Mouse (Mus musculus): Measurements from ENCODE around the gene Ndufs5.

- peak in 1 of 3 experiments; percentile 14; a peak in 3 of 6 replicates for TF ChIP-seq CTCF (IDR thresholded peaks at IDR 0.05 in 2 of 3, conservative IDR thresholded peaks at IDR 0.05 in 1 of 3; ENCODE audit: control insufficient read depth in 1 of 3, insufficient read depth in 1 of 3, low read depth in 2 of 3, low read length in 3 of 3, poor library complexity in 1 of 3, severe bottlenecking in 1 of 3)
- no peak for TF ChIP-seq ZNF384 (IDR thresholded peaks at IDR 0.05; ENCODE audit: low read depth, low read length)
- TF ChIP-seq POLR2A (IDR thresholded peaks at IDR 0.05; ENCODE audit: control insufficient read depth in 1 of 2, insufficient read depth in 1 of 2, low read depth in 1 of 2, low read length in 2 of 2, poor library complexity in 1 of 2): peak; percentile 76 to 84
- TF ChIP-seq ZMIZ1 (IDR thresholded peaks at IDR 0.05; ENCODE audit: low read depth, low read length): peak; percentile 56; the same call in 1 of the 2 replicates
- 0 out of 2 replicates have a peak, but pooled peaks have one; percentile 10 for TF ChIP-seq SMC3 (IDR thresholded peaks at IDR 0.05; ENCODE audit: low read depth, low read length)
Measured at GRCm38 (mm10) chr4:123750152-123750651, 32.2 kb upstream of the Ndufs5 start, which contains the start of gene Akirin1.

Data from MEL (cell line).